Mouse (Mus musculus) hindbrain, embryonic 16.5 days (tissue): ENCODE results near the gene Izumo2. TPM values are rescaled to one million over a fixed set of nuclear protein-coding genes. Genes with fewer than 3 reads are reported as not detected.
"Not testable (repeated sequence)": the region's sequence is repeated elsewhere in the genome, so short reads cannot be mapped to it uniquely, and the experiment has no call there.

Experiments used
- ATAC-seq: fragments of 200-750 bp; cut with Nextera tagmentation; 2 replicates; pipeline ENCODE4 v1.8.0; 2017; ENCODE audit warnings: moderate TSS enrichment, moderate library complexity
- H3K27ac ChIP-seq: fragments of 300-500 bp; sonication (generic); 2 replicates; pipeline ENCODE4 v1.5.1; 2014; ENCODE audit warnings: low read depth, mild to moderate bottlenecking, control low read depth, low read length, moderate library complexity
- H3K27me3 ChIP-seq: fragments of 300-500 bp; sonication (generic); replicated peaks from 2 replicates; pipeline ENCODE4 v1.6.1; 2014; ENCODE audit warnings: low read length; ENCODE audit not compliant: control insufficient read depth, insufficient read depth
- H3K36me3 ChIP-seq: fragments of 300-500 bp; sonication (generic); 2 replicates; pipeline ENCODE4 v1.6.1; 2014; ENCODE audit warnings: mild to moderate bottlenecking, low read length, moderate library complexity, mixed read lengths; ENCODE audit not compliant: control insufficient read depth, insufficient read depth
- H3K4me1 ChIP-seq: fragments of 300-500 bp; sonication (generic); 2 replicates; pipeline ENCODE4 v1.6.1; 2014; ENCODE audit warnings: low read depth, low read length; ENCODE audit not compliant: control insufficient read depth, insufficient read depth
- H3K4me2 ChIP-seq: fragments of 300-500 bp; sonication (generic); 2 replicates; pipeline ENCODE4 v1.6.1; 2014; ENCODE audit warnings: mild to moderate bottlenecking, low read length, control low read depth, moderate library complexity
- H3K4me3 ChIP-seq: fragments of 300-500 bp; sonication (generic); 2 replicates; pipeline ENCODE4 v1.5.1; 2014; ENCODE audit warnings: mild to moderate bottlenecking, low read length, control low read depth, moderate library complexity
- H3K9ac ChIP-seq: fragments of 300-500 bp; sonication (generic); 2 replicates; pipeline ENCODE4 v1.6.1; 2014; ENCODE audit warnings: low read depth, mild to moderate bottlenecking, control low read depth, low read length, moderate library complexity
- H3K9me3 ChIP-seq: fragments of 300-500 bp; sonication (generic); 2 replicates; pipeline ENCODE4 v1.6.1; 2014; ENCODE audit warnings: mild to moderate bottlenecking, low read length, moderate library complexity; ENCODE audit not compliant: control insufficient read depth
- WGBS: fragments of 180-500 bp; shearing (Covaris S2); extraction: QIAGEN DNeasy Blood & Tissue Kit; methylation state at CpG from one replicate; pipeline ENCODE4 v1.1.7; 2014; 5-methylcytosine and 5-hydroxymethylcytosine counted together
- polyA plus RNA-seq: library from polyadenylated mRNA; unstranded; fragments of >200 nt; fragmentation: Nextera tagmentation; extraction: Ambion mirVana; gene quantifications from 2 replicates; pipeline ENCODE4 v1.2.1, GENCODE M21; 2015

Gene Izumo2
- polyA plus RNA-seq, 1 experiment from 2014 or later: not detected

GRCm38 (mm10) chr7:44706322-44706721, 2.2 kb upstream of the Izumo2 start:
- H3K36me3 ChIP-seq: no peaks in the 10 kb centered on the region
- H3K27me3 ChIP-seq: no peaks in the 10 kb centered on the region
- H3K4me2 ChIP-seq: no peak overlapping the region

GRCm38 (mm10) chr7:44707169-44707675, 1.3 kb upstream of the Izumo2 start:
- WGBS: 90% methylated on average over 5 of the region's 5 CpGs
- Histone ChIP-seq H3K27ac (no peak overlapping the region), H3K36me3 (no peaks in the 10 kb centered on the region), H3K4me3 (no peak overlapping the region), H3K4me2 (no peak overlapping the region), H3K9ac (no peak overlapping the region), H3K9me3 (no peaks in the 10 kb centered on the region), H3K4me1 (no peaks in the 10 kb centered on the region), H3K27me3 (no peaks in the 10 kb centered on the region)
- no peak for ATAC-seq

More at GRCm38 (mm10) chr7:44706322-44706721, 2.2 kb upstream of the Izumo2 start:
- no peaks in the 10 kb centered on the region for H3K4me1 ChIP-seq
- ATAC-seq: no peak
- H3K9ac ChIP-seq: no peak overlapping the region
- no peak overlapping the region for H3K4me3 ChIP-seq
- H3K27ac ChIP-seq: no peak overlapping the region
- no peaks in the 10 kb centered on the region for H3K9me3 ChIP-seq

DNA sequence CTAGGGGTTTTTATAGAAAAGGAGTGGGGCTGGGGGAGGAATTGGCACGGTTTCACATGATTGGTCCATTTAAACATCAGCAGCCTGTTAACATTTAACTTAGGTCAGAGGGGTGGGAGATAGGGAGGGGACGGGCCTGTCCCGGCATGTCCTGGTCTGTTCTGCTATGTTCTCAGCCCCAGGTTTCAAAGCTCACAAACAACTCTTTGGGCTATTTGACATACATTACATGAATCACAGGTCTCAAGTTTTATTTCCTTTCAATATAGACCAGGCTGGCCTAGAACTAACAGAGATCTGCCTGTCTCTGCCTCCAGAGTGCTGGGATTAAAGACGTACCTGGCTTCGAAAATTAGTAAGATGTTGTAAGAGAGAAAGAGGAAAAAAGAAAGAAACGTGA, 449 bp upstream of the Izumo2 start:
- H3K4me1 ChIP-seq, H3K36me3 ChIP-seq, H3K27me3 ChIP-seq, ATAC-seq, H3K27ac ChIP-seq, H3K9me3 ChIP-seq, H3K4me2 ChIP-seq, H3K4me3 ChIP-seq, H3K9ac ChIP-seq: not testable (repeated sequence)
- WGBS: 91% methylated on average over 5 of the region's 6 CpGs

- Histone ChIP-seq H3K27ac (no peak overlapping the region), H3K4me1 (no peaks in the 10 kb centered on the region), H3K4me2 (no peak overlapping the region), H3K9me3 (no peaks in the 10 kb centered on the region), H3K27me3 (no peaks in the 10 kb centered on the region), H3K36me3 (no peaks in the 10 kb centered on the region), H3K9ac (no peak overlapping the region), H3K4me3 (no peak overlapping the region)
- ATAC-seq: no peak
- 86% methylated on average over 5 of the region's 5 CpGs for WGBS
Measured at GRCm38 (mm10) chr7:44709881-44710280, 1.3 kb downstream of the Izumo2 start.

GRCm38 (mm10) chr7:44722058-44722457, 13.5 kb downstream of the Izumo2 start:
- Histone ChIP-seq H3K9ac (no peak overlapping the region), H3K27me3 (no peaks in the 10 kb centered on the region), H3K9me3 (no peaks in the 10 kb centered on the region), H3K4me2 (no peak overlapping the region), H3K36me3 (no peaks in the 10 kb centered on the region), H3K4me1 (no peaks in the 10 kb centered on the region), H3K4me3 (no peak overlapping the region), H3K27ac (no peak overlapping the region)
- 82% methylated on average over 5 of the region's 5 CpGs for WGBS
- ATAC-seq: no peak

- H3K4me2 ChIP-seq: no peak overlapping the region
- H3K9me3 ChIP-seq: 0 out of 2 replicates have a peak, but pooled peaks cover 3% of the 10 kb centered on the region
- H3K4me3 ChIP-seq: no peak overlapping the region
- no peaks in the 10 kb centered on the region for H3K4me1 ChIP-seq
- H3K27me3 ChIP-seq: no peaks in the 10 kb centered on the region
- no peak overlapping the region for H3K9ac ChIP-seq
- no peaks in the 10 kb centered on the region for H3K36me3 ChIP-seq
- H3K27ac ChIP-seq: no peak overlapping the region
- 30% methylated on average over 7 of the region's 7 CpGs for WGBS
- ATAC-seq: no peak
Measured at GRCm38 (mm10) chr7:44724316-44724715, 15.8 kb downstream of the Izumo2 start.

DNA sequence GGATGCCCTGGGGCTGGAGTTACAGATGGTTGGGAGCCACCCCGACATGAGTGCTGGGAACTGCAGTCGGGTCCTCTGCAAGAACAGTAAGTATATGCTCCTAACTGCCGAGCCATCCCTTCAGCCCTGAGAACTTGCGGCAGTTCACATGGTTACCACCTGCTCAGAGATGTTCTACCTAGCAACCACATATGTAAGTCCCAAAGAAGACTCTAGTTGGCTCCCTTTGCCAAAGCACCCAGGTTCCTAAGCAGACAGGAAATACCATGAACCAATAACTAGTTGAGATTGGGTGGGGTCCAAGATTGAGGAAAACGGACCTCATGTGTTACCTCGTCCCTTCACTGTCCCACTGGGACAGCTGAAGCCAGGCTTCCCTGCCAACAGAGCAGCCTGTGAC, 17.8 kb downstream of the Izumo2 start:
- H3K4me2 ChIP-seq: no peak overlapping the region
- no peak for ATAC-seq
- H3K9me3 ChIP-seq: 0 out of 2 replicates have a peak, but pooled peaks cover 3% of the 10 kb centered on the region
- no peaks in the 10 kb centered on the region for H3K27me3 ChIP-seq
- H3K9ac ChIP-seq: no peak overlapping the region
- no peaks in the 10 kb centered on the region for H3K36me3 ChIP-seq
- H3K27ac ChIP-seq: no peak overlapping the region
- H3K4me1 ChIP-seq: no peaks in the 10 kb centered on the region
- H3K4me3 ChIP-seq: no peak overlapping the region
- WGBS: 74% methylated on average over 6 of the region's 6 CpGs

GRCm38 (mm10) chr7:44727151-44727550, 18.6 kb downstream of the Izumo2 start:
- no peaks in the 10 kb centered on the region for H3K27me3 ChIP-seq
- no peak overlapping the region for H3K4me2 ChIP-seq
- 0 out of 2 replicates have a peak, but pooled peaks cover 1% of the 10 kb centered on the region for H3K36me3 ChIP-seq
- H3K9ac ChIP-seq: no peak overlapping the region
- H3K4me3 ChIP-seq: no peak overlapping the region
- H3K27ac ChIP-seq: no peak overlapping the region
- H3K4me1 ChIP-seq: no peaks in the 10 kb centered on the region
- H3K9me3 ChIP-seq: 0 out of 2 replicates have a peak, but pooled peaks cover 3% of the 10 kb centered on the region
- WGBS: 54% methylated on average over 5 of the region's 5 CpGs
- ATAC-seq: no peak

- no peak for ATAC-seq
- WGBS: 90% methylated on average over 11 of the region's 11 CpGs
Measured at GRCm38 (mm10) chr7:44728082-44728975, 19.8 kb downstream of the Izumo2 start.

More at GRCm38 (mm10) chr7:44728082-44728975, 19.8 kb downstream of the Izumo2 start:
- H3K4me1 ChIP-seq: no peaks in the 10 kb centered on the region
- H3K4me3 ChIP-seq: no peak overlapping the region
- H3K27me3 ChIP-seq: no peaks in the 10 kb centered on the region
- H3K9ac ChIP-seq: no peak overlapping the region
- 0 out of 2 replicates have a peak, but pooled peaks cover 3% of the 10 kb centered on the region for H3K9me3 ChIP-seq
- no peak overlapping the region for H3K27ac ChIP-seq
- H3K36me3 ChIP-seq: 0 out of 2 replicates have a peak, but pooled peaks cover 4% of the 10 kb centered on the region
- H3K4me2 ChIP-seq: no peak overlapping the region
